Mouse (Mus musculus): Measurements from ENCODE around the gene Mycl. TPM values are rescaled to one million over a fixed set of nuclear protein-coding genes. Genes with fewer than 3 reads are reported as not detected.

Mycl gene
- polyA plus RNA-seq, 1 experiment: 5.8 TPM

GRCm38 (mm10) chr4:123022896-123023295 lies 27.4 kb downstream of the Mycl start:
- no peak for DNase-seq
- H3K4me1 ChIP-seq (ENCODE audit: control insufficient read depth, insufficient read depth, low read length): peaks cover 10% of the 10 kb centered on the region
- no peak for TF ChIP-seq POLR2A (IDR thresholded peaks at IDR 0.05; ENCODE audit: borderline replicate concordance, insufficient read depth, low read length)
- no peak for TF ChIP-seq CTCF (IDR thresholded peaks at IDR 0.05; ENCODE audit: borderline replicate concordance, insufficient read depth, low read depth, low read length)
- no peak overlapping the region for H3K27ac ChIP-seq (ENCODE audit: insufficient read depth, low read length)
- WGBS: 100% methylated on average over 1 of the region's 1 CpGs
- no peak overlapping the region for H3K4me3 ChIP-seq (replicated peaks; ENCODE audit: insufficient read depth, low read depth, low read length)
- no peaks in the 10 kb centered on the region for H3K27me3 ChIP-seq (ENCODE audit: control insufficient read depth, insufficient read depth, low read length)

- TF ChIP-seq POLR2A (IDR thresholded peaks at IDR 0.05; ENCODE audit: borderline replicate concordance, insufficient read depth, low read length): no peak
- no peak for TF ChIP-seq CTCF (IDR thresholded peaks at IDR 0.05; ENCODE audit: borderline replicate concordance, insufficient read depth, low read depth, low read length)
- no peak for DNase-seq
- no peaks in the 10 kb centered on the region for H3K27me3 ChIP-seq (ENCODE audit: control insufficient read depth, insufficient read depth, low read length)
- H3K27ac ChIP-seq (ENCODE audit: insufficient read depth, low read length): no peak overlapping the region
- H3K4me3 ChIP-seq (replicated peaks; ENCODE audit: insufficient read depth, low read depth, low read length): no peak overlapping the region
- 24% methylated on average over 2 of the region's 2 CpGs for WGBS
- H3K4me1 ChIP-seq (ENCODE audit: control insufficient read depth, insufficient read depth, low read length): peaks cover 6% of the 10 kb centered on the region
Measured at GRCm38 (mm10) chr4:123025418-123025817, 30.0 kb downstream of the Mycl start.

GRCm38 (mm10) chr4:123026161-123026560 lies 30.7 kb downstream of the Mycl start:
- DNase-seq: no peak
- 93% methylated on average over 13 of the region's 13 CpGs for WGBS
- peaks cover 6% of the 10 kb centered on the region for H3K4me1 ChIP-seq (ENCODE audit: control insufficient read depth, insufficient read depth, low read length)
- TF ChIP-seq POLR2A (IDR thresholded peaks at IDR 0.05; ENCODE audit: borderline replicate concordance, insufficient read depth, low read length): no peak
- no peak for TF ChIP-seq CTCF (IDR thresholded peaks at IDR 0.05; ENCODE audit: borderline replicate concordance, insufficient read depth, low read depth, low read length)
- no peak overlapping the region for H3K27ac ChIP-seq (ENCODE audit: insufficient read depth, low read length)
- H3K4me3 ChIP-seq (replicated peaks; ENCODE audit: insufficient read depth, low read depth, low read length): no peak overlapping the region
- no peaks in the 10 kb centered on the region for H3K27me3 ChIP-seq (ENCODE audit: control insufficient read depth, insufficient read depth, low read length)

GRCm38 (mm10) chr4:123026597-123026996 lies 31.1 kb downstream of the Mycl start:
- Histone ChIP-seq H3K4me3 (replicated peaks; ENCODE audit: insufficient read depth, low read depth, low read length) (no peak overlapping the region), H3K27ac (ENCODE audit: insufficient read depth, low read length) (no peak overlapping the region), H3K27me3 (ENCODE audit: control insufficient read depth, insufficient read depth, low read length) (no peaks in the 10 kb centered on the region), H3K4me1 (ENCODE audit: control insufficient read depth, insufficient read depth, low read length) (peaks cover 6% of the 10 kb centered on the region)
- WGBS: 68% methylated on average over 4 of the region's 4 CpGs
- DNase-seq: no peak
- TF ChIP-seq POLR2A (IDR thresholded peaks at IDR 0.05; ENCODE audit: borderline replicate concordance, insufficient read depth, low read length): no peak
- TF ChIP-seq CTCF (IDR thresholded peaks at IDR 0.05; ENCODE audit: borderline replicate concordance, insufficient read depth, low read depth, low read length): no peak

GRCm38 (mm10) chr4:123034841-123035240 lies 39.4 kb downstream of the Mycl start:
- H3K27me3 ChIP-seq (ENCODE audit: control insufficient read depth, insufficient read depth, low read length): no peaks in the 10 kb centered on the region
- no peak overlapping the region for H3K4me3 ChIP-seq (replicated peaks; ENCODE audit: insufficient read depth, low read depth, low read length)
- no peak for DNase-seq
- TF ChIP-seq CTCF (IDR thresholded peaks at IDR 0.05; ENCODE audit: borderline replicate concordance, insufficient read depth, low read depth, low read length) (no peak), POLR2A (IDR thresholded peaks at IDR 0.05; ENCODE audit: borderline replicate concordance, insufficient read depth, low read length) (no peak)
- 0 out of 2 replicates have a peak, but pooled peaks cover 2% of the 10 kb centered on the region for H3K4me1 ChIP-seq (ENCODE audit: control insufficient read depth, insufficient read depth, low read length)
- 90% methylated on average over 2 of the region's 2 CpGs for WGBS
- no peak overlapping the region for H3K27ac ChIP-seq (ENCODE audit: insufficient read depth, low read length)

- no peaks in the 10 kb centered on the region for H3K27me3 ChIP-seq (ENCODE audit: control insufficient read depth, insufficient read depth, low read length)
- TF ChIP-seq POLR2A (IDR thresholded peaks at IDR 0.05; ENCODE audit: borderline replicate concordance, insufficient read depth, low read length) (no peak), CTCF (IDR thresholded peaks at IDR 0.05; ENCODE audit: borderline replicate concordance, insufficient read depth, low read depth, low read length) (no peak)
- DNase-seq: no peak
- no peak overlapping the region for H3K27ac ChIP-seq (ENCODE audit: insufficient read depth, low read length)
- 0 out of 2 replicates have a peak, but pooled peaks cover 2% of the 10 kb centered on the region for H3K4me1 ChIP-seq (ENCODE audit: control insufficient read depth, insufficient read depth, low read length)
- no peak overlapping the region for H3K4me3 ChIP-seq (replicated peaks; ENCODE audit: insufficient read depth, low read depth, low read length)
- WGBS: 90% methylated on average over 2 of the region's 2 CpGs
Measured at GRCm38 (mm10) chr4:123035636-123036035, 40.2 kb downstream of the Mycl start.

- 87% methylated on average over 3 of the region's 3 CpGs for WGBS
- TF ChIP-seq POLR2A (IDR thresholded peaks at IDR 0.05; ENCODE audit: borderline replicate concordance, insufficient read depth, low read length) (no peak), CTCF (IDR thresholded peaks at IDR 0.05; ENCODE audit: borderline replicate concordance, insufficient read depth, low read depth, low read length) (no peak)
- Histone ChIP-seq H3K27me3 (ENCODE audit: control insufficient read depth, insufficient read depth, low read length) (no peaks in the 10 kb centered on the region), H3K27ac (ENCODE audit: insufficient read depth, low read length) (no peak overlapping the region), H3K4me3 (replicated peaks; ENCODE audit: insufficient read depth, low read depth, low read length) (no peak overlapping the region), H3K4me1 (ENCODE audit: control insufficient read depth, insufficient read depth, low read length) (0 out of 2 replicates have a peak, but pooled peaks cover 2% of the 10 kb centered on the region)
- no peak for DNase-seq
Measured at GRCm38 (mm10) chr4:123036710-123037109, 41.3 kb downstream of the Mycl start.

- Histone ChIP-seq H3K4me3 (replicated peaks; ENCODE audit: insufficient read depth, low read depth, low read length) (no peak overlapping the region), H3K27me3 (ENCODE audit: control insufficient read depth, insufficient read depth, low read length) (no peaks in the 10 kb centered on the region), H3K4me1 (ENCODE audit: control insufficient read depth, insufficient read depth, low read length) (0 out of 2 replicates have a peak, but pooled peaks cover 2% of the 10 kb centered on the region), H3K27ac (ENCODE audit: insufficient read depth, low read length) (no peak overlapping the region)
- TF ChIP-seq POLR2A (IDR thresholded peaks at IDR 0.05; ENCODE audit: borderline replicate concordance, insufficient read depth, low read length) (no peak), CTCF (IDR thresholded peaks at IDR 0.05; ENCODE audit: borderline replicate concordance, insufficient read depth, low read depth, low read length) (no peak)
- DNase-seq: no peak
- 91% methylated on average over 6 of the region's 6 CpGs for WGBS
Measured at GRCm38 (mm10) chr4:123041131-123041530, 45.7 kb downstream of the Mycl start.

All from cerebellum, adult 2 months (tissue).